Mouse (Mus musculus): ENCODE measurements around the gene Rasa3.

The Rasa3 gene

DNA sequence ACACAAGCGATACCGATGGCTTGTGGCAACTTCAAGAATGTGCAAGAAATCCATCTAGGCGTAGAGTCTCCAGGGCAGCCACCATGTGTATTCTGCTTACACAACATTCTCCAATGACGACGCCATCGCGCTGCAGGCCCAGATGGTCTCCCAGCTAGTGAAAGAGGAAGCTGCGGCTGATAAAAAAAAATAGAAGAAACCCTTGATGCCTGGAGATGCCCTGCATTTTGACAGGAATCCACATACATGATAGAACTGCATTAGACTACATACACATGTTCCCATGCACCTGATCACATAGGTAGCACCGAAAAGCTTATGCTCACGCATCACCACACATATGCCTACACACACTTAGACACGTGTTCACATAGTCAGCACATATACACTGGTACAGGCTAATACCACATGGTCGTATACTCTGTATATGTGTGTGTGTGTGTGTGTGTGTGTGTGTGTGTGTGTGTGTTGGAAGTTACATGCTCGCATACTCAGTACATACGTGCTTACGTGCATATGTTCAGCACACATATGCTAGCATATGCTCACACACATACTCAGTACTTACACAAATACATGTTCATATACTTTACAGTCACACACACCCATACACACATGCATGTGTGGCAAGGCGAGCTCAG, 8.4 kb upstream of the Rasa3 start:
- no peak for DNase-seq (ENCODE audit: low read depth)

DNA sequence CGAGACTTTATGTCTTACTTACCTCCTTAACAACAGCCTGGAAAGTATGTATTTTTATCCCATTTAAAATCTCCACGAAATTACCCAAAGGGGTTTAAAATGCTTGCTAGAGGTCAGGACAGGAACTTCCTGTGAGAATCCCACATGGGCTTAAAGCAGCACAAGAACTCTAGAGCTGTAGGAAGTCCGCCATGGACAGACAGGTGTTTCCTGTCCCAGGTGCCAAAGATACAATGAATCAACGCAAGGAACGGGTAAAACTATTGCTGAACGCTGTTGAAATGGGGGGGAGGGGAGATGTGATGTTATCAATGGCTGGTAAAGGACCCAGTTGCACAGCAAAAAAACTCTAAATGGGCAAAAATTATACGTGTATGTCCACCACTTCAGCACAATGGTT, 6.7 kb upstream of the Rasa3 start:
- no peak for DNase-seq (ENCODE audit: low read depth)

DNA sequence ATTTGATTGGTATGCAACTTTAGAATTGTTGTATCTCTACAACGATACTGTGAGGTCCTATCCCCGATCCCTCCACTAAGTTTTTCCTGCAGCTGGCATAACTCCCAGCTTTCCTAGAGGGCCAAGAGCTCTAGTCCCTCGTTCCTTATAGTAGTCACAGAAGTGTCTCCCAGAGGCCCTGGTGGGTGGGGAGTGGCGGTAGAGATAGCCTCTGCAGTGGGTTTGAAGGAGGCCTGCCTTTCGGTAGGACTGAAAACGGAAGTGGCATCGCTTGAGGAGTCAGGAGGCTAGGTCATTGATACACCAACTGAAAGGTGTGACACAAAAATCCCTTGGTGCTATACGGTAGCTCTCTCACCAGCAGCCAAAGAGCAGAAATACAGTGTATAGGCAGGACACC, 779 bp upstream of the Rasa3 start:
- no peak for DNase-seq (ENCODE audit: low read depth)

DNA sequence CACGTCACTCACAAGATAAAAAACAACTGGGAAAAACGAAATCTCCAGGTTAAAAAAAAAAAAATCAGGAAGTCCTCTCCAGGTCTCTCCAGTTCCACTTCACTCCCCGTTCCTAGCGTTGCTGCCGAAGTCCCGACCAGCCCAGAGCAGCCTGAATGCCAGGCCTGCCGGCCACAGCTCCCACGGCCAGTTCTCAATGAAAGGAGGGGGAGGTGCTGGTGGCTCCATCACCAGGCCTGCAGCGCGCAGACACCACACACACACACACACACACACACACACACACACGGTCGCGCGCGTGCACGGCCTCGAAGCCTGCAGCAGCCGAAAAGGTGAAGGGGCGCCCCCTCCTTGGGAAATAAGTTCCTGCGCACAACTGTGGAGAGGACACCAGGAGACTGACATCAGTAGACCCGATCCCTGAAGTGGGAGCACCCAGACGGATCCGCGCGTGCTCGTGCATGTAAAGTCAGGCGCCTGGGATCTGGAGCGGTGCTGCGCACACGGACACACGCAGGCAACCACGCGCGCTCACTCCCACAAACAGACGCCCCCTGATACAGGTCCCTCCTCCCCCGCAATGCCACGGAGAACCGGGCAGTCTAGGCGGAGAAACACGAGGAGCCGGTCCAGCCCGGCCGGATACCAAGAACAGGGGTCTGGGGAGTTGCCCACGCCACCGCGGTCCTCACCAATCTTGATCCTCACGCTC, 546 bp downstream of the Rasa3 start:
- DNase-seq (ENCODE audit: low read depth), result peak; percentile 56

DNA sequence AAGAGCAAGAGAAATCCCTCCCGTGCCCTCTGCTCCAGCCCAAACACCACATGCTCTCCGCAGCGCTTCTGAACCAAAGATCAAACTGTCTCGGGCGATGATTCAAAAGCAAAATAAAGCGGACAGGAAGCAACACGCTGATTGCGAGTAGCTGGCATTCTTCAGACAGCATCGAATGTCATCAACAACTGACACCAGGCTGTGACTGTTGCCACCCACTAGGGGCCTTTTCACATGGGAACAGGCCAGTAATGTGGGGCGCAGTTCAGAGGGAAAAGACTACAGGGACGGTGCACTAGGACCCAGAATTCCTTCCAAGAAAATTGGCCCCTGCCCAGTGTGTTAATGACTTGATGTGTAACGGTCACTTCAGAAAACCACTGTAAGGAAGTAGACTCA, 1.1 kb downstream of the Rasa3 start:
- DNase-seq (ENCODE audit: low read depth), result peak; percentile 53

DNA sequence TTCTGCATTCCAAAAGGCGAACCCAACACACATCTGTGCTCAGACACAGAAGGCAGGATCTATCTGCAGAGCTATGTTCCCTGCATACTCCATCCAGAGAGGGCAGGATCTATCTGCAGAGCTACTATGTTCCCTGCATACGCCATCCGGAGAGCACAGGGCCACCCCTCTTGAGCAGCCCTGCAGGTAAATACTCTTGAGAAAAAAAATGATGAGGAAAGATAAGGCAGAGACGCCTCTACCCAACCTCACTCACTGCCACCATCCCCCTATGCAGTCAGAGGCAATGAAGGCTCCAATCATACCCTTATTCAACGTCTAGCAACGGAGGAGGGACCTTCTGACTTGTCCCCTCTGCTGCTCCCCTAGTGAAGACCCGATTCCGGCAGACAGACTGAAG, 1.9 kb downstream of the Rasa3 start:
- DNase-seq (ENCODE audit: low read depth), result no peak

DNA sequence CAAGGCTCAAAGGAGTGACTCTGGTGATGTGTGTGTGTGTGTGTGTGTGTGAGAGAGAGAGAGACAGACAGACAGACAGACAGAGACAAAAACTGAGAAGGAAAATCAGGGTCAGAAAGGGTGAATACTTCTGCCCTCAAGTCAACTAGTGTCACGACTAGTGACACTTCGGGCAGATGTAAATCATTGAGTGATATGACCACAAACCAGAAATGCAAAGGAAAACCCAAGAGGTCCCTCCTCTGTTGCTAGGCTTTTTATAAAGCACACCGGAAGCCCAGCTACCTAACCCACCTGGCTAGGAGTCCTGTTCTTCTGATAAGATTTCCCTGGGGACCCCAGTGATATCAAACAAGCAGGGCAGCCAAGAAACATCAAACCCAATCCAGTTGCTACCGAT, 2.3 kb downstream of the Rasa3 start:
- DNase-seq (ENCODE audit: low read depth), result no peak

DNA sequence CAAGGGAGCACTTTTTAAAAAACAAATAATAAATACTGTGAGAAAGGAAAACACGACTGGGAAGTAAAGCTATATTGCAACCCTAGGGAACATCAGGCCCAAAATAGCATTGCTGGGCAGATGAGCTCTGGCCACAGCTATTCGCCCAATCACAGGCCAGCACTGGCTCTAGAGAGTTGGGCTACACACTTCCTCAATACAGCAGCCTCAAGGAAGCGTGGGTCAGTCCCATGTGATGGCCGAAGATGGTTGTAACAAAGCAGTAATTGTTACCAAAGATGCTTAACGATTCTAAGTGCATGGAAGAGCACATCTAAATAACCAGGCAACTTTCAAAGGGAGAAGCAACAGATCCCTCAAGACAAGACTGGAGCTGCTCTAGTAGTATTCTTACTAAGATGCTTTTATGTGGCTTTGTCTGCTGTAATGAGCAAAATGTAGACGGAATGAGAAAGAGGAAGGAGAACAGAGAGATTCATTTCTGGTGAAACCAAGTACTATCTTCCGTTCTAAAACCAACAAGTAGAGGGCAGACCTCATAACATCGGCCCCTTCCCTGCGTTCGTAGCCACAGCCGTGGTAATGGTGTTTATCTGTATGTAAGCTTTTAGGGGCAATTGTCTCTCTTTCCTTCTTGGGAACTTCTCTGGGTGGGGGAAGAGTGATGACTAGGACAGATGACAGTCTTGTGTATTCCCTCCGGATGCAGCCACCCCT, 3.0 kb downstream of the Rasa3 start:
- no peak for DNase-seq (ENCODE audit: low read depth)

DNA sequence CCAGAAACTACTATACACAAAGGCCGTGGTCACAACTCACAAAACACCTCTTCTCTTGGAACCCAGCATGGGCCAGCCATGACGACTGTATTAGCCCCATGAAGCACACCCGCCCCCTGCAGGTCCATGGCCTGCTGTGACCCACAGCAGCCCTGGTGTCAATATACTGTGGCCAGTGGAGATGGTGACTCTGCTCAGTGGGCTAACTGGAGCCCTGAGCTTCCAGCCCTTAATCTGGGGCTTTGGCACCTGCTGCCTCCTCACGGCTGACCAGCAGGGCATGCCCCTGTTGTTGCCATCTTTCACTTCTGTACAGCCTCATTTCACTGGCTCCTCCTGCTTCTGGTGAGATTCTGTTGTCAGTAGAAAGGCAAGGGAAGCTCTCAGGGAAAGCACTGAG, 4.2 kb downstream of the Rasa3 start:
- peak; percentile 27 for DNase-seq (ENCODE audit: low read depth)

DNA sequence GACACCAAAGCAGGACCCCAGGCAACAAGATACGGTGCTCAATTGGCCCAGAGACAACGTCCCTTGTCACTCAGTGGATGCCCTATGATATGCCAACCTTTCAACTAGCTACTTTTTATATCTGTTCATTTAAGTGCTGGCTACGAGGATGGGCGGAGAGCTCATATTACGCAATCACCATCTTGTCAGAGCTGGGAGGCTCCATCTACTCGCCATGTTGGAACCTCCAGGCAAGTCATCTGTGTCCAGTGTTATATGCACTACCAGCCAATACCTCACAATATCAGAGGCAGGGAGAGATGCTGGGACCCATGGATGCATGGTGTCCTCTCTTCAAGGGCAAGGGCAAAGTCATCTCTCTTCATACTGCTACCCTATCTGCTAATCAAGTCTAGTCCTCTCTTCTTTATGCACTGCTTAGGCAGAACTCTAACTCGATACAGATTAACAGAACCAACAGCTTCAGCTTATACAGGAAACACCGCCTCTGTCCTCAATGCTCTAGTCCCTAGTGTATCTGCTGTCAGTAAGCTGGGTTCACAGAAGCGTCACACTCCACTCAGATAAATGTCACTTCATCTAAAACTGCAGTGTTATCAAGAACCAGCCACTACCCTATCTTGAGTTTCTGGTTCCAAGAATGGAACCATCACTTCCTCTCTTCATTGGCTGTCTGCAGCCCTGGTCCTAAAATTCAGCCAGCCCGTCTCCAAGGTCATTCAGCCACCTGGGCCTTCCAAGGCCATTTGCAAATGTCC, 6.0 kb downstream of the Rasa3 start:
- no peak for DNase-seq (ENCODE audit: low read depth)

DNA sequence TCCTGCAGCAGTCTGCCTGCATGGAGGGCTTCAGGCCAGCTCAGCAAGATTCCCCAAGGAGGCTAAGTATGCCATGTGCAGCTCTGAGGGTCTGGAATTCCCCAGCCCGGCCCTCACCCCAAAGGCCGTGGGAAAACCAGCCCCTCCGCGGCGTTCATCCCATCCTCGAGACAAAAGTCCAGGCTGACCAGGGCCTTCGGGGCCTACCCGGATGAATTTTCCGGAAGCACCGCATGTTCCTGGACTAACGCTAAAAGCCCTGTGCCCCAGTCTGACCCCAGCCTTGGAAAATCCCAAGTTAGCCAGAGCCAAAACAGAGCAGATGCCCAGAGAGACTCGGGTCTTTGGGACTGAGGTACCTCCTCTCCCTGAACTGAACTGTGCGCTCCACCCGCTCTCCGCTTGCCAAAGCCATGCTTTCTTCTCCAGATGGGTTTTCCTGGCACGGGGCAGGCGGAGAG, 7.4 kb downstream of the Rasa3 start:
- DNase-seq (ENCODE audit: low read depth), result peak; percentile 39

DNA sequence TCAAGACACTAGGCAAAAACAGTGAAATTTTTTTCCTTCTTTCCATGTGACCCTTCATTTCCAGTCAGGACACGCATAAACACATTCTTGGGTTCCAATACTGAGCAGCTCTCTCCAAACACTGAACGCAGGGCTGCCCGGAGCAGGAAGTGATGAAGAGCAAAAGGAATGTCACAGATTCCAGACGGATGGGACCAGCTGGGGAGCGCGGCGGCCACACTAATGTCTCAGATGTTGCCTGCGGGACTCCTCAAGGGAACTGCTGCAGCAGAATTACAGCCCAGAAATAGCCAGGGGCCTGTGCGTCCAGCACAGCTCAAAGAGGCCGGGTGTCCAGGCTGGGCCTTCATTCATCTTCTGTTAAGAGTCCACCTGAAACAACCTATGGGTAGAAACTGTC, 9.0 kb downstream of the Rasa3 start:
- DNase-seq (ENCODE audit: low read depth), result peak; percentile 54

DNA sequence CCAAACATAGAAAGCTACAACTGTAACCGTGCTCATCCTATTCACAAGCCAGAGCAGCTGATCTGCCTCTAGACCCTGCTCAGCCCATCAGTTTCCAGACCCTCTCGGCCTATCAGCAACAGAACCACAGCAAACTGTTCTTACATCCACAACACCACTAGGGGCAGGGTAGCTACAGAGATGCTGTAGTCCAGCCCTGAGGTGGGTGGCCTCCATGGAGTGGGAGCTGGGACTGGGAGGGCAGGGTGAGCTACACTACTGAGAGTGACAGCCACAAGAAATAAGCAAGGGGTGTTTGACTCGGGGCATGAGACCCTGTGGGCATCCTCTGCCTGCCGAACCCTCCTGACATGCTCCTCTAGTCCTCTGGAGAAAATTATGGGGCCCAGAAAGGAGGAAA, 9.5 kb downstream of the Rasa3 start:
- DNase-seq (ENCODE audit: low read depth), result no peak

DNA sequence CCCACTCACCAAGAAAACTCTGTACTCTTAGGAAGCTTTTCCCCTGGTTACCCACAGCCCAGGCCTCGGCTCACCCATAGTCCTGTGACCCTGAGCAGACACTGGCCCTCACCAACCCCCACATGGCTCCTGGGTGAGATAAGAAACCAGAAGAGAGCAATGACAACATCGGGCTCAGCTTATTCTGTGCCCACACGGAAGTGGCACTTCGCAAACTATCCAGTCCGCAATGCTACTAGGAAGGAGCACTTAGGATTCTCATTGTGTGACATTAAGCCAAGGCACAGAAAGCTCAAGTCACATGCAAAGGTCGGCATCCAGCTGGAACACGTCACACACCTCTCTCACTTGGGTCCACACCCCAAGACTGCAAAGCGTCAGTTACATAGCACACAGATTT, 11.5 kb downstream of the Rasa3 start:
- no peak for DNase-seq (ENCODE audit: low read depth)

DNA sequence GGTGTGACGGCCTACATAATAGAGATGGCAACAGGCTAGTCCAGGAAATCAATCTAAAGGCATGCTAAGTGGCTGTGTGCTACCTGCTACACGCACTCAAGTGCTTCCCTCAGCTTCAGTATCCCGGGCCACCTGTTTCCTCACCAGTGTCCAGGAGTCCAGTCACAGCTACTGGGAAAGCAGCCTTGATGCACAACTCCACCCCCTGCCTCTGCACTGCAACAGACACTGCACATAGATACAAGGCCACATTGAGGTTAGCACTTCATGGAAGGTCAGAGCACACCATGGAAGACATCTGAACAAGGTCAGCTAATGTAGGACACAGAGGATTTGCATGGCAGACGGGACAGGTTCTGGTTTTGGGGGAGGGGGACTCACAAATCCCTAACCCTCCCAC, 11.9 kb downstream of the Rasa3 start:
- DNase-seq (ENCODE audit: low read depth), result no peak

DNA sequence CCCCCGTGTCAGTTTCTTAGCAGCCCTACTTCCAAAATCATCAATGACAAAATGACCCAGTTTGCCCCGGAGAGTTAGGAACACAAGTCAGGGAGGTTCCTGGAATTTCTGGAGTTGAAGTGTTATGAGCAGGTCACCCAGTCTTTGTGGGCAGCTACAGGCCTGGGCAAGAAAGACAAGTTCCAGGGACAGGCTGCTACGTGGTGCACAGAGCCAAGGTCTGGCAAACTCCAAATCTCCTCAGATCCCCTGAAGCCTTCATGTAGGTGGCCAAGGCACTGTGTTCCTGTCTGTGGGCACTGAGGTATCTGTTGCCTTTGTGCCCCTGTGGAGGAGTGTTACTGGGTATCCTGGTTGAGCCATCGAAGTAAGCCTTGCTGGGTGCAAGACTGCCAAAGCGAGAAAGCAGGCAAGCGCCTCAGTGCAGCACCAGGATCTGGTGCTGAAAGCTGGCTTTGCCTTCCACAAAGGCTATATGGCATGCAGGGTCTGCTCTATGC, 12.6 kb downstream of the Rasa3 start:
- DNase-seq (ENCODE audit: low read depth), result no peak

DNA sequence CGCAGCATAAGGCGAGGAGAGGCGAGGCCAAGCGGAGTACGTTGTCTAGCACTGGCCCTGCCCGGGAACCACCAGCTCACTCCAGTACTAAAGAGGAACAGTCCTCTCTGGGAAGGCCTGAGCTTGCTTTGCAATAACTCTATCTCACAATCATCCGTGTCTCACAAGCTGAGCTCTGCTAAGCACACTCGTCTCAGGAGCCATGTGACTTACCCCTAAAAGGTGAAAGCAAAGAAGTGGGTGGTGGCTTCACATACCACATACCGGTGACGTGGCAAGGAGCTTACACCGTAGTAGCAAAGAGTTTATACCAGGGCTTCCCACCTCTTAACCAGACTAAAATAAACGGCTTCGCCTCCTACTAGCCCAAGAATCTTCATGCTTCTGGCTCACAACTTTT, 17.1 kb downstream of the Rasa3 start:
- no peak for DNase-seq (ENCODE audit: low read depth)

DNA sequence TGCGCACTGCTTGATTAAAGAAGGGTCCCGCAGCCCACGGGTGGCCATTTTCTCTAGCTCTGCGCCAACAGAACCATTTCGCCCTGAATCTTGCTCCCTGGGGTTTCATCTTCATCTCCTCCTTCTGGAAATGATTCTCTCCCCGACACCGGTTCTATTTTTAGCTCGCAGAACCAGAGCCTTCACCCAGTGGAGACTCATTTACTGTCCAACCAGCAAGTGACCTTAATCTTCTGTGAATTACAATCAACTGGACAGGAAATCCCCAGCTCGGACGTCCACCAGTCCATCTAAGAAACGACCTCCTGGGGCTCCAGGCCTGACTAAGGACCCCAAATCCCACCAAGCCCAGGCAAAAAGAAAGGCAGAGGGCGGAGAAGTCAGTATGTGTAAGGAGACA, 19.9 kb downstream of the Rasa3 start:
- DNase-seq (ENCODE audit: low read depth), result no peak

DNA sequence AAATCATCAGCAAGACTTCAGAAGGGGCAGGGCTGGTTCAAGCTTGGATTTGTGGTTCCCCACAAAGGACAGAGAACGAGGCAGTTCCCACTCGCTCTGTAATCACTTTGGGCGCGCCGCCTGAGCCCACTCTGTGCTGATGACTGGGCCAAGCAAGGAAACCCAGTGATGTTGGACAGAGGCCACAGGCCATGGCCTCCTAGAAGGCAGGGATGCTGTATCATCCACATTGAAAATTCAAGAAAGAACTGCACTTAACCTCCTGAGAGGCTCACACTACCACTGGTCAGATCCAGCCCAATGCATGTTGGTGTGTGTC, 22.4 kb downstream of the Rasa3 start:
- DNase-seq (ENCODE audit: low read depth), result peak; percentile 33

DNA sequence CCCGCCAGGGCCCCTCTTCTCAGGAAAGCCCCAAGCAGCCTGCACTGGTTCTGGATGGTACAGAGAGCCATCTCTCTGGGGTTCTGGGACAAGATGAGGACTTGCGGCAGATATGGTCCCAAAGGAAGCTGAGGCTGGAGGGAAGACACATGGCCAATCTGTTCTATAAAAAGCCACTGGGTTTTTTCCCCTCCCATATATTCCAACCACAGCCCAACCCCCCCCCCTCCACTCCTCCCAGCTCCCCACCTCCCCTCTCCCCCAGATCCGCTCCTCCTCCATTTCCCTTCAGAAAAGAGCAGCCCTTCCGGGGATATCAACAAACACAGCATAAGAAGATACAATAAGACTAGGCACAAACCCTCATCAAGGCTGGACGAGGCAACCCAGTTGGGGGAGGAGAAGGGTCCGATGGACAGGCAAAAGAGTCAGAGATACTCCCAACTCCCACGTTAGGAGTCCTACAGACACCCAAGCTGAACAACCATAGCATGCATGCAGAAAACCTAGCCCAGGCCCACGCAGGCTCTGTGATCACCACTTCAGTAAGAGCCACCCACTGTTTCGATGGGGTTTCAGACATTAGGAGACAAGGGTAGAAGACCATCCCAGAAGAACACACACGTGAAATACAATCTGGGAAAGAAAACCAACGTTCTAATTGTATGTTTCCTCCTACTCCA, 22.9 kb downstream of the Rasa3 start:
- no peak for DNase-seq (ENCODE audit: low read depth)

DNA sequence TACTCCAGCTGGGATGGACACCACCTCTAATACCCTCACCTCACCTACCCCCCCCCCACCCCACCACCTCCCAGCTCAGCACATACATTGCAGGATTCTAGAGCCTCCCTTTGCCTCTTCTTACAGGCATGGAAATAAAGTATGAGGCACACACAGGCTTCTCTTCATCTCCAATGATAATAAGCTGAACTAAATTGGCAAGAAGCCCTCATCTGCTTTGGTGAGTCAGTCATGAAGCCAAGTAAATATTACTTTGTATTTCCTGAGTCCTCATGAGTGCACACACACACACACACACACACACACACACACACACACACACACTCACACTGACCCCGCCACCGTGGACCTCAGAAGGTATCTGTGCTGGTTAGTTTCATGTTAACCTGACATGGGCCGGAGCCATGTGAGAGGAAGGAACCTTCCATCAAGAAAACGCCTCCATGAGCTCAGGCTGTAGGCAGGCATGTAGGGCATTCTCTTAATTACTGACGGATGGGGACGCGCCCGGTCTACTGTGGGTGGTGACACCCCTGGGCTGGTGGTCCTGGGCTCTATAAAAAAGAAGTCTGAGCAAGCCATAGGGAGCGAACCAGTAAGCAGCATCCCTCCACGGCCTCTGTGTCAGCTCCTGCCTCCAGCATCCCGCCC, 26.7 kb downstream of the Rasa3 start:
- DNase-seq (ENCODE audit: low read depth), result peak; percentile 26

DNA sequence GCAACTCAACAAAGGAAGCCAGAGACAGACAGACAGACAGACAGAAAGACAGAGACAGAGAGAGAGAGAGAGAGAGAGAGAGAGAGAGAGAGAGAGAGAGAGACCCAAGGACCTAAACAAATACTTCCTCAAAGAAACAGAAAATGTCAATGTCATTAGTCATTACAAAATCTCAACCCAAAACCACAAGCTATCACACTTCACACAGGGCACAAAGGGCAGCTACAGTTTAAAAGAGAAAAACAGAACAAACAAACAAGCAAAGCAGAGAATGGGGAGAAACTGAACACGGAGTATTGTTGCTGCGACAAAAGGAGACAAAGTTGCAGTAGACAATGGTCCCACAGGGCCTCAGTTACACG, 28.3 kb downstream of the Rasa3 start:
- DNase-seq (ENCODE audit: low read depth), result no peak

Measured in fibroblast of lung, adult 2 months (primary cell).